In genomic region chr15:103085831-103086671, GRCm38 (mm10) we compare ENCODE assay signal across 8 mouse cellular contexts.
DNase-seq lines count a peak whose midpoint lies in the region; ATAC-seq and TF ChIP-seq lines count a peak whose summit lies in the region.

No protein-coding gene starts in this region.

- peak overlapping the region; percentile 30 for H3K4me3 ChIP-seq in embryonic facial prominence, embryonic 14.5 days (ENCODE audit: low read depth, low read length)
- peak overlapping the region; percentile 39 for H3K4me3 ChIP-seq in hindbrain, embryonic 13.5 days
- peak overlapping the region; percentile 16 for H3K4me3 ChIP-seq in liver, embryonic 11.5 days (ENCODE audit: low read depth, low read length)
- H3K4me3 ChIP-seq in olfactory bulb, adult 2 months (ENCODE audit: insufficient read depth, low read depth, low read length), result peak overlapping the region; percentile 17; the same call in 1 of the 2 replicates

- H3K9me3 ChIP-seq in embryonic facial prominence, embryonic 14.5 days (ENCODE audit: control insufficient read depth, low read length), result no peaks in the 10 kb centered on the region
- no peaks in the 10 kb centered on the region for H3K9me3 ChIP-seq in hindbrain, embryonic 13.5 days
- H3K9me3 ChIP-seq in liver, embryonic 11.5 days (ENCODE audit: control insufficient read depth, low read length), result no peaks in the 10 kb centered on the region

- no peaks in the 10 kb centered on the region for H3K36me3 ChIP-seq in embryonic facial prominence, embryonic 14.5 days (ENCODE audit: control insufficient read depth, insufficient read depth, low read length)
- no peaks in the 10 kb centered on the region for H3K36me3 ChIP-seq in hindbrain, embryonic 13.5 days
- H3K36me3 ChIP-seq in liver, embryonic 11.5 days (ENCODE audit: control insufficient read depth, insufficient read depth, low read length), result no peaks in the 10 kb centered on the region

- DNase-seq in right cerebral cortex, postnatal 14 days, result peak; percentile 16
- DNase-seq in right cerebral cortex, adult 2 months (ENCODE audit: low spot score in 2 of 2), result no peak
- DNase-seq in embryonic facial prominence, embryonic 14.5 days (ENCODE audit: low spot score), result peak; percentile 54
- no peak for DNase-seq in liver, embryonic 11.5 days (ENCODE audit: low spot score)
- DNase-seq in spleen, postnatal 10 days (ENCODE audit: low spot score in 2 of 2), result no peak

- peaks cover 95% of the 10 kb centered on the region for H3K27me3 ChIP-seq in embryonic facial prominence, embryonic 14.5 days (replicated peaks; ENCODE audit: control insufficient read depth, insufficient read depth, low read length)
- peaks cover 93% of the 10 kb centered on the region for H3K27me3 ChIP-seq in hindbrain, embryonic 13.5 days
- H3K27me3 ChIP-seq in liver, embryonic 11.5 days (replicated peaks; ENCODE audit: control insufficient read depth, insufficient read depth, low read length), result peaks cover 89% of the 10 kb centered on the region

- TF ChIP-seq POLR2A in olfactory bulb, adult 2 months (IDR thresholded peaks at IDR 0.05; ENCODE audit: insufficient read depth, low read depth, low read length), result no peak

- peak overlapping the region; percentile 54 for H3K4me2 ChIP-seq in embryonic facial prominence, embryonic 14.5 days (ENCODE audit: low read depth, low read length)
- H3K4me2 ChIP-seq in hindbrain, embryonic 13.5 days, result peak overlapping the region; percentile 71
- peak overlapping the region; percentile 55 for H3K4me2 ChIP-seq in liver, embryonic 11.5 days

- no peak overlapping the region for H3K27ac ChIP-seq in embryonic facial prominence, embryonic 14.5 days (replicated peaks; ENCODE audit: low read depth, low read length)
- H3K27ac ChIP-seq in hindbrain, embryonic 13.5 days, result peak overlapping the region; percentile 90
- H3K27ac ChIP-seq in liver, embryonic 11.5 days (ENCODE audit: low read depth, low read length), result no peak overlapping the region
- no peak overlapping the region for H3K27ac ChIP-seq in olfactory bulb, adult 2 months (ENCODE audit: insufficient read depth, low read depth, low read length)

- no peak for ATAC-seq in embryonic facial prominence, embryonic 14.5 days (ENCODE audit: low read depth)
- peak; percentile 49 for ATAC-seq in hindbrain, embryonic 13.5 days (ENCODE audit: low FRiP score)
- ATAC-seq in liver, embryonic 11.5 days (replicated peaks; ENCODE audit: low FRiP score), result no peak
- no peak for ATAC-seq in frontal cortex, adult (ENCODE audit: low TSS enrichment)

- no peak for TF ChIP-seq CTCF in olfactory bulb, adult 2 months (IDR thresholded peaks at IDR 0.05; ENCODE audit: insufficient read depth, low read depth, low read length)

- H3K9ac ChIP-seq in embryonic facial prominence, embryonic 14.5 days (ENCODE audit: low read depth, low read length), result peak overlapping the region; percentile 41; the same call in 1 of the 2 replicates
- H3K9ac ChIP-seq in hindbrain, embryonic 13.5 days, result peak overlapping the region; percentile 70
- H3K9ac ChIP-seq in liver, embryonic 11.5 days (ENCODE audit: low read depth, low read length), result no peak overlapping the region

- H3K4me1 ChIP-seq in embryonic facial prominence, embryonic 14.5 days (ENCODE audit: control insufficient read depth, insufficient read depth, low read length), result peaks cover 21% of the 10 kb centered on the region
- H3K4me1 ChIP-seq in hindbrain, embryonic 13.5 days (replicated peaks), result peaks cover 43% of the 10 kb centered on the region
- no peaks in the 10 kb centered on the region for H3K4me1 ChIP-seq in liver, embryonic 11.5 days (replicated peaks; ENCODE audit: control insufficient read depth, insufficient read depth, low read length)
- H3K4me1 ChIP-seq in olfactory bulb, adult 2 months (ENCODE audit: control insufficient read depth, insufficient read depth, low read length), result peaks cover 13% of the 10 kb centered on the region

- WGBS in embryonic facial prominence, embryonic 14.5 days, result 2% methylated on average over 39 of the region's 61 CpGs
- under 1% methylated on average over 61 of the region's 61 CpGs for WGBS in hindbrain, embryonic 13.5 days
- 3% methylated on average over 61 of the region's 61 CpGs for WGBS in liver, embryonic 11.5 days
- 6% methylated on average over 59 of the region's 61 CpGs for WGBS in olfactory bulb, adult 2 months

Comparison
In these comparisons a context has a peak if more than half of its experiments do, and no peak if none do; other contexts are left out.
1. DNase-seq: peak in right cerebral cortex, postnatal 14 days (single experiment) and embryonic facial prominence, embryonic 14.5 days (single experiment); none in right cerebral cortex, adult 2 months (0 of 2), liver, embryonic 11.5 days (single experiment) and spleen, postnatal 10 days (0 of 2).
2. Peak in every context shown above with its lines, with median percentiles within 50 percentile points of each other: H3K4me2 ChIP-seq and H3K4me3 ChIP-seq.